Mouse (Mus musculus) forebrain, embryonic 10.5 days (tissue): ENCODE results near the gene Stat5b. TPM values are rescaled to one million over a fixed set of nuclear protein-coding genes. Genes with fewer than 3 reads are reported as not detected.

Experiments
- DNase-seq: peaks from one replicate; pipeline ENCODE4 v3.0.0-alpha.2; 2017; ENCODE audit warnings: low spot score; ENCODE audit errors: extremely low spot score
- H3K27ac ChIP-seq: fragments of 300-500 bp; sonication (generic); 2 replicates; pipeline ENCODE4 v1.5.1; 2016; ENCODE audit warnings: mild to moderate bottlenecking
- H3K27me3 ChIP-seq: fragments of 300-500 bp; sonication (generic); 2 replicates; pipeline ENCODE4 v1.6.1; 2016; ENCODE audit warnings: mild to moderate bottlenecking; ENCODE audit not compliant: poor library complexity, severe bottlenecking
- H3K36me3 ChIP-seq: fragments of 300-500 bp; sonication (generic); replicated peaks from 2 replicates; pipeline ENCODE4 v1.6.1; 2016; ENCODE audit warnings: mild to moderate bottlenecking, moderate library complexity
- H3K4me1 ChIP-seq: fragments of 300-500 bp; sonication (generic); 2 replicates; pipeline ENCODE4 v1.6.1; 2016
- H3K4me3 ChIP-seq: fragments of 300-500 bp; sonication (generic); 2 replicates; pipeline ENCODE4 v1.5.1; 2016; ENCODE audit warnings: mild to moderate bottlenecking, moderate library complexity
- H3K9me3 ChIP-seq: fragments of 300-500 bp; sonication (generic); 2 replicates; pipeline ENCODE4 v1.6.1; 2016; ENCODE audit warnings: mild to moderate bottlenecking, moderate library complexity
- WGBS: fragments of 180-500 bp; shearing (Covaris S2); methylation state at CpG from one replicate; pipeline ENCODE4 v1.1.7; 2016; 5-methylcytosine and 5-hydroxymethylcytosine counted together
- polyA plus RNA-seq: library from polyadenylated mRNA; unstranded; fragments of >200 nt; fragmentation: Nextera tagmentation; extraction: Ambion mirVana; gene quantifications from 2 replicates; pipeline ENCODE4 v1.2.1, GENCODE M21; 2016

The Stat5b gene
- polyA plus RNA-seq, 1 experiment from 2014 or later, result 14.9 TPM

GRCm38 (mm10) chr11:100747114-100747513 is 103.4 kb downstream of the Stat5b start:
- H3K4me3 ChIP-seq, result no peak overlapping the region
- H3K27ac ChIP-seq, result no peak overlapping the region
- no peaks in the 10 kb centered on the region for H3K36me3 ChIP-seq
- H3K4me1 ChIP-seq, result peaks cover 6% of the 10 kb centered on the region
- no peak for DNase-seq
- 85% methylated on average over 5 of the region's 5 CpGs for WGBS
- H3K9me3 ChIP-seq, result no peaks in the 10 kb centered on the region
- peaks cover 27% of the 10 kb centered on the region for H3K27me3 ChIP-seq

- DNase-seq, result no peak
- H3K9me3 ChIP-seq, result no peaks in the 10 kb centered on the region
- peaks cover 5% of the 10 kb centered on the region for H3K4me1 ChIP-seq
- WGBS, result 93% methylated on average over 10 of the region's 10 CpGs
- H3K27ac ChIP-seq, result no peak overlapping the region
- peaks cover 25% of the 10 kb centered on the region for H3K27me3 ChIP-seq
- no peaks in the 10 kb centered on the region for H3K36me3 ChIP-seq
- no peak overlapping the region for H3K4me3 ChIP-seq
Measured at GRCm38 (mm10) chr11:100746546-100746945, 104.0 kb downstream of the Stat5b start.

- WGBS, result 15% methylated on average over 6 of the region's 6 CpGs
Measured at GRCm38 (mm10) chr11:100745085-100745484, 105.4 kb downstream of the Stat5b start.

GRCm38 (mm10) chr11:100741348-100741747 is 109.2 kb downstream of the Stat5b start:
- Histone ChIP-seq H3K27me3 (no peaks in the 10 kb centered on the region; the same call in 1 of the 2 replicates), H3K36me3 (no peaks in the 10 kb centered on the region), H3K27ac (no peak overlapping the region), H3K4me3 (no peak overlapping the region), H3K9me3 (no peaks in the 10 kb centered on the region), H3K4me1 (peaks cover 23% of the 10 kb centered on the region)
- no peak for DNase-seq
- 75% methylated on average over 6 of the region's 6 CpGs for WGBS

More at GRCm38 (mm10) chr11:100745085-100745484, 105.4 kb downstream of the Stat5b start:
- Histone ChIP-seq H3K36me3 (no peaks in the 10 kb centered on the region), H3K27ac (no peak overlapping the region), H3K9me3 (no peaks in the 10 kb centered on the region), H3K4me1 (peaks cover 5% of the 10 kb centered on the region), H3K27me3 (peaks cover 15% of the 10 kb centered on the region), H3K4me3 (no peak overlapping the region)
- peak; percentile 51 for DNase-seq

- DNase-seq, result no peak
- peak overlapping the region; percentile 91 for H3K27ac ChIP-seq
- peak overlapping the region; percentile 78 for H3K4me3 ChIP-seq
- 21% methylated on average over 5 of the region's 5 CpGs for WGBS
- H3K4me1 ChIP-seq, result peaks cover 28% of the 10 kb centered on the region
- peaks cover 11% of the 10 kb centered on the region for H3K36me3 ChIP-seq
- H3K9me3 ChIP-seq, result no peaks in the 10 kb centered on the region
- H3K27me3 ChIP-seq, result no peaks in the 10 kb centered on the region
Measured at GRCm38 (mm10) chr11:100738749-100739148, 111.8 kb downstream of the Stat5b start.

GRCm38 (mm10) chr11:100738066-100738604 is 112.4 kb downstream of the Stat5b start, which contains the start of gene Rab5c:
Gene Rab5c (minus strand): TSS chr11:100738215.
- DNase-seq, result peak; percentile 99
- H3K4me1 ChIP-seq, result peaks cover 28% of the 10 kb centered on the region

GRCm38 (mm10) chr11:100737105-100737733 is 113.3 kb downstream of the Stat5b start:
- Histone ChIP-seq H3K27ac (peak overlapping the region; percentile 91), H3K4me3 (peak overlapping the region; percentile 78), H3K9me3 (no peaks in the 10 kb centered on the region), H3K36me3 (peaks cover 22% of the 10 kb centered on the region), H3K4me1 (peaks cover 28% of the 10 kb centered on the region), H3K27me3 (no peaks in the 10 kb centered on the region)
- no peak for DNase-seq
- 2% methylated on average over 13 of the region's 13 CpGs for WGBS

More at GRCm38 (mm10) chr11:100738066-100738604, 112.4 kb downstream of the Stat5b start, which contains the start of gene Rab5c:
- peak within 1 kb of the TSS; percentile 78 for H3K4me3 ChIP-seq
- no peaks in the 10 kb centered on the region for H3K9me3 ChIP-seq
- peak within 1 kb of the TSS; percentile 91 for H3K27ac ChIP-seq
- WGBS, result under 1% methylated on average over 39 of the region's 39 CpGs
- peaks cover 13% of the 10 kb centered on the region for H3K36me3 ChIP-seq
- H3K27me3 ChIP-seq, result no peaks in the 10 kb centered on the region

GRCm38 (mm10) chr11:100736746-100737080 is 113.8 kb downstream of the Stat5b start:
- H3K9me3 ChIP-seq, result no peaks in the 10 kb centered on the region
- H3K4me1 ChIP-seq, result peaks cover 28% of the 10 kb centered on the region
- H3K36me3 ChIP-seq, result peaks cover 24% of the 10 kb centered on the region
- no peak overlapping the region for H3K27ac ChIP-seq
- 85% methylated on average over 4 of the region's 4 CpGs for WGBS
- peak overlapping the region; percentile 78 for H3K4me3 ChIP-seq
- no peak for DNase-seq
- no peaks in the 10 kb centered on the region for H3K27me3 ChIP-seq

- H3K4me3 ChIP-seq, result peak overlapping the region; percentile 78
- DNase-seq, result no peak
Measured at GRCm38 (mm10) chr11:100735954-100736745, 114.4 kb downstream of the Stat5b start.

GRCm38 (mm10) chr11:100735134-100735865 is 115.2 kb downstream of the Stat5b start:
- H3K9me3 ChIP-seq, result no peaks in the 10 kb centered on the region
- peaks cover 28% of the 10 kb centered on the region for H3K4me1 ChIP-seq
- DNase-seq, result no peak
- no peak overlapping the region for H3K27ac ChIP-seq
- no peaks in the 10 kb centered on the region for H3K27me3 ChIP-seq
- H3K36me3 ChIP-seq, result peaks cover 29% of the 10 kb centered on the region
- peak overlapping the region; percentile 78; the same call in 1 of the 2 replicates for H3K4me3 ChIP-seq
- 92% methylated on average over 9 of the region's 9 CpGs for WGBS

More at GRCm38 (mm10) chr11:100735954-100736745, 114.4 kb downstream of the Stat5b start:
- Histone ChIP-seq H3K9me3 (no peaks in the 10 kb centered on the region), H3K4me1 (peaks cover 28% of the 10 kb centered on the region), H3K27me3 (no peaks in the 10 kb centered on the region), H3K36me3 (peaks cover 24% of the 10 kb centered on the region), H3K27ac (no peak overlapping the region)
- WGBS, result 81% methylated on average over 14 of the region's 14 CpGs
